Mouse (Mus musculus) heart, embryonic 13.5 days (tissue): Measurements from ENCODE around the gene Apex1. TPM values are rescaled to one million over a fixed set of nuclear protein-coding genes. Genes with fewer than 3 reads are reported as not detected.

Experiments used
- ATAC-seq: fragments of 200-750 bp; cut with Nextera tagmentation; 2 replicates; pipeline ENCODE4 v1.8.0; 2017; ENCODE audit warnings: moderate TSS enrichment; ENCODE audit not compliant: insufficient number of reproducible peaks, low FRiP score, low TSS enrichment; ENCODE audit errors: extremely low read depth
- H3K27ac ChIP-seq: fragments of 300-500 bp; sonication (generic); replicated peaks from 2 replicates; pipeline ENCODE4 v1.5.1; 2015; ENCODE audit warnings: moderate library complexity, mild to moderate bottlenecking, inconsistent platforms
- H3K27me3 ChIP-seq: fragments of 300-500 bp; sonication (generic); replicated peaks from 2 replicates; pipeline ENCODE4 v1.6.1; 2015; ENCODE audit warnings: mild to moderate bottlenecking, inconsistent platforms
- H3K36me3 ChIP-seq: fragments of 300-500 bp; sonication (generic); 2 replicates; pipeline ENCODE4 v1.6.1; 2015; ENCODE audit warnings: mild to moderate bottlenecking, inconsistent platforms
- H3K4me1 ChIP-seq: fragments of 300-500 bp; sonication (generic); 2 replicates; pipeline ENCODE4 v1.6.1; 2015; ENCODE audit warnings: inconsistent platforms
- H3K4me2 ChIP-seq: fragments of 300-500 bp; sonication (generic); 2 replicates; pipeline ENCODE4 v1.6.1; 2015; ENCODE audit warnings: inconsistent platforms, mild to moderate bottlenecking, moderate library complexity
- H3K4me3 ChIP-seq: fragments of 300-500 bp; sonication (generic); 2 replicates; pipeline ENCODE4 v1.5.1; 2015; ENCODE audit warnings: moderate library complexity, mild to moderate bottlenecking, inconsistent platforms
- H3K9ac ChIP-seq: fragments of 300-500 bp; sonication (generic); 2 replicates; pipeline ENCODE4 v1.6.1; 2015; ENCODE audit warnings: inconsistent platforms, mild to moderate bottlenecking, moderate library complexity
- H3K9me3 ChIP-seq: fragments of 300-500 bp; sonication (generic); 2 replicates; pipeline ENCODE4 v1.6.1; 2016; ENCODE audit warnings: inconsistent platforms
- WGBS: fragments of 180-500 bp; shearing (Covaris S2); methylation state at CpG from one replicate; pipeline ENCODE4 v1.1.7; 2015; ENCODE audit warnings: mixed read lengths; 5-methylcytosine and 5-hydroxymethylcytosine counted together
- polyA plus RNA-seq: library from polyadenylated mRNA; unstranded; fragments of >200 nt; fragmentation: Nextera tagmentation; extraction: Ambion mirVana; gene quantifications from 2 replicates; pipeline ENCODE4 v1.2.1, GENCODE M21; 2015

Gene Apex1
- polyA plus RNA-seq, 1 experiment from 2014 or later, result 148 TPM

DNA sequence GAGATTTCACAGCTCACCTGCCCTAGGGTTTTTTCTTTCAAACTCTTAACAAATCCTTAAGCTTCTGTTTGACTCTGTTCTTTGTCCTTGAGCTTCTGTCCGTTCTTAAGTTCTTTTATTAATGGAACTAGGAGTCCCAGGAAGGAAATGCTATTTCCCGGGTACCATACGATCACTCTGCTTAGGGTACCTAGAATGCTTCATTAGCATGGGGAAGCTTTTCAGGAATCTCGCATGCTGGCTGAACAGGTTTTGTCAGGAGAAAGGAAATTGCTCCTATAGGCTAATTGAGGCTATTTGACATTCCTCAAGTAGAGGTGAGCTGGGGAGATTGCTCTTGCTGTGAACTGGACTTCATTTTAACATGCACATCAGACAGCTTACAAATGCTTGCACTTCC is 48.9 kb downstream of the Apex1 start:
- 31% methylated on average over 4 of the region's 4 CpGs for WGBS
- no peak overlapping the region for H3K27ac ChIP-seq

DNA sequence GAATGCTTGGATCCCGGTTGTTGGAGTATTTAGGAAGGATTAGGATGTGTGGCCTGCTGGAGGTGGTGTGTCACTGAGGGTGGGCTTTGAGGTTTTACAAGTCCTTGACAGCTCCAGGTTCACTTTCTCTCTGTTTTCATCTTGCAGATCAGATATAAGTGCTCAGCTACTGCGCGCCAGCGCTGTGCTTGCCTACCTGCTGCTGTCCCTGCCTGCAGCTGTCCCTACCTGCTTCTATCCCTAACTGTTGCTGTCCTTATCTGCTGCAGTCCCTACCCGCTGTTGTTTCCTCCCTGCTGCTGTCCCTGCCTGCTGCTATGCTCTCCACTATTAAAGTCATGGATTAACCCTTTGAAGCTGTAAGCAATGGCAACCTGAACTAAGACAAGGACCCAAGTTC is 50.2 kb downstream of the Apex1 start:
- 46% methylated on average over 5 of the region's 5 CpGs for WGBS

More for the DNA sequence above, 48.9 kb downstream of the Apex1 start:
- Histone ChIP-seq H3K27me3 (no peaks in the 10 kb centered on the region), H3K4me1 (peaks cover 15% of the 10 kb centered on the region), H3K36me3 (no peaks in the 10 kb centered on the region), H3K9ac (no peak overlapping the region), H3K9me3 (no peaks in the 10 kb centered on the region), H3K4me3 (no peak overlapping the region), H3K4me2 (no peak overlapping the region)
- ATAC-seq, result no peak

DNA sequence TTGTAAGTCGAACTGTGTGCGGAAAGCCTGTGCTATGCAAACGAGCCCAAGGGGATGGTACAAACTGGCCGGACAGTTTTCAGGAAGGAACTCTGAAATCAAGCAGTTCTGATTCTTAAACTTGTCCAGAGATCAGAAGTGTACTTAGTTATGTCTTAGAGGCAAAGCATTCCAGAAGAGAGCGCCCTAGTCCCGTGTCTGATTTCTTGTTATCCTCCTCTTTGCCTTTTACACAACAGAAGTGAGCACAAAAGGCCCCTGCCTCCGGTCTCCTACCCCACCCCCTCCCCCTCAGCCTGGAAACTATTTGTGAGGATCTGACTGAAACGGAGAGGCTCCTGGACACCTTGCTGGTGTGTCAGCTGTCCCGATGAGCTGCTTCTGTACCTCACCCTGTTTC is 51.9 kb downstream of the Apex1 start:
- peak overlapping the region; percentile 33 for H3K4me2 ChIP-seq
- H3K4me3 ChIP-seq, result no peak overlapping the region
- H3K4me1 ChIP-seq, result peaks cover 8% of the 10 kb centered on the region
- no peak overlapping the region for H3K27ac ChIP-seq
- 0 out of 2 replicates have a peak overlapping the region, but pooled peaks have one; percentile 11 for H3K9ac ChIP-seq
- WGBS, result 30% methylated on average over 9 of the region's 9 CpGs
- no peak for ATAC-seq
- no peaks in the 10 kb centered on the region for H3K27me3 ChIP-seq
- H3K36me3 ChIP-seq, result no peaks in the 10 kb centered on the region
- H3K9me3 ChIP-seq, result no peaks in the 10 kb centered on the region

More for the DNA sequence above, 50.2 kb downstream of the Apex1 start:
- H3K36me3 ChIP-seq, result no peaks in the 10 kb centered on the region
- H3K27ac ChIP-seq, result no peak overlapping the region
- H3K4me3 ChIP-seq, result no peak overlapping the region
- no peaks in the 10 kb centered on the region for H3K9me3 ChIP-seq
- ATAC-seq, result no peak; the same call in 1 of the 2 replicates
- H3K9ac ChIP-seq, result no peak overlapping the region
- no peaks in the 10 kb centered on the region for H3K27me3 ChIP-seq
- peaks cover 9% of the 10 kb centered on the region for H3K4me1 ChIP-seq
- H3K4me2 ChIP-seq, result no peak overlapping the region

Other genes starting within 250 kb of the Apex1 start
- gene Olfr747, start 231.8 kb upstream of the Apex1 start, polyA plus RNA-seq, result not detected in 2 replicates
- gene Olfr748, start 217.6 kb upstream of the Apex1 start, polyA plus RNA-seq, result not detected in 2 replicates
- not detected in 2 replicates for gene Olfr749, start 179.9 kb upstream of the Apex1 start, polyA plus RNA-seq
- gene Ttc5, start 139.4 kb upstream of the Apex1 start, polyA plus RNA-seq, result 48.8 and 51.4 TPM in 2 replicates
- gene Ccnb1ip1, start 117.2 kb upstream of the Apex1 start, polyA plus RNA-seq, result not detected in 2 replicates
- 35.1 and 41.6 TPM in 2 replicates for gene Parp2, start 117.1 kb upstream of the Apex1 start, polyA plus RNA-seq
- 4.5 and 5.1 TPM in 2 replicates for gene Tep1, start 54.4 kb upstream of the Apex1 start, polyA plus RNA-seq
- 0.10 and 0.45 TPM in 2 replicates for gene Klhl33, start 27.5 kb upstream of the Apex1 start, polyA plus RNA-seq
- 112 and 131 TPM in 2 replicates for gene Osgep, start 75 bp upstream of the Apex1 start, polyA plus RNA-seq
- 34.9 and 38.2 TPM in 2 replicates for gene Pip4p1, start 5.9 kb downstream of the Apex1 start, polyA plus RNA-seq
- gene Pnp, start 6.1 kb downstream of the Apex1 start, polyA plus RNA-seq, result 36.5 and 41.3 TPM in 2 replicates
- not detected in 2 replicates for gene Gm49342, start 19.5 kb downstream of the Apex1 start, polyA plus RNA-seq
- gene Pnp2, start 31.0 kb downstream of the Apex1 start, polyA plus RNA-seq, result 0.74 TPM in 1 of 2 replicates, not detected in the other
- 0.34 and 0.40 TPM in 2 replicates for gene Rnase10, start 82.8 kb downstream of the Apex1 start, polyA plus RNA-seq
- gene Rnase9, start 116.9 kb downstream of the Apex1 start, polyA plus RNA-seq, result not detected in 2 replicates
- gene Rnase11, start 125.2 kb downstream of the Apex1 start, polyA plus RNA-seq, result not detected in 2 replicates
- 0.99 and 1.1 TPM in 2 replicates for gene Rnase12, start 132.7 kb downstream of the Apex1 start, polyA plus RNA-seq
- gene Olfr750, start 149.5 kb downstream of the Apex1 start, polyA plus RNA-seq, result not detected in 2 replicates
- 20.5 and 21.4 TPM in 2 replicates for gene Rnase4, start 166.1 kb downstream of the Apex1 start, polyA plus RNA-seq
- 3.6 and 3.9 TPM in 2 replicates for gene Ang, start 166.2 kb downstream of the Apex1 start, polyA plus RNA-seq
- gene Eddm3b, start 189.5 kb downstream of the Apex1 start, polyA plus RNA-seq, result not detected in 2 replicates
- 0.32 and 0.70 TPM in 2 replicates for gene Rnase6, start 198.9 kb downstream of the Apex1 start, polyA plus RNA-seq
- 0.39 and 0.49 TPM in 2 replicates for gene Rnase1, start 221.8 kb downstream of the Apex1 start, polyA plus RNA-seq
- gene Rnase2b, start 237.3 kb downstream of the Apex1 start, polyA plus RNA-seq, result not detected in 2 replicates